Mouse (Mus musculus) T-helper 1 cell (primary cell): ENCODE data around the gene Gramd1a.

Experiments used
- in situ Hi-C: fragments of 300-600 bp; cut with MboI, MseI; formaldehyde crosslinking; loops from one replicate; pipeline ENCODE4 v1.15.1; 2025; ENCODE audit warnings: high pct_unique_total_duplicates

Gene Gramd1a

GRCm38 (mm10) chr7:31097583-31098248 is 58.0 kb downstream of the Gramd1a start:
- in situ Hi-C loops = loop anchor here (5.0 kb wide), 1 partner anchor 105 kb away; no protein-coding TSS in a partner anchor

GRCm38 (mm10) chr7:31096892-31097564 is 58.7 kb downstream of the Gramd1a start:
- in situ Hi-C loops = loop anchor here (5.0 kb wide), 1 partner anchor 105 kb away; no protein-coding TSS in a partner anchor

DNA sequence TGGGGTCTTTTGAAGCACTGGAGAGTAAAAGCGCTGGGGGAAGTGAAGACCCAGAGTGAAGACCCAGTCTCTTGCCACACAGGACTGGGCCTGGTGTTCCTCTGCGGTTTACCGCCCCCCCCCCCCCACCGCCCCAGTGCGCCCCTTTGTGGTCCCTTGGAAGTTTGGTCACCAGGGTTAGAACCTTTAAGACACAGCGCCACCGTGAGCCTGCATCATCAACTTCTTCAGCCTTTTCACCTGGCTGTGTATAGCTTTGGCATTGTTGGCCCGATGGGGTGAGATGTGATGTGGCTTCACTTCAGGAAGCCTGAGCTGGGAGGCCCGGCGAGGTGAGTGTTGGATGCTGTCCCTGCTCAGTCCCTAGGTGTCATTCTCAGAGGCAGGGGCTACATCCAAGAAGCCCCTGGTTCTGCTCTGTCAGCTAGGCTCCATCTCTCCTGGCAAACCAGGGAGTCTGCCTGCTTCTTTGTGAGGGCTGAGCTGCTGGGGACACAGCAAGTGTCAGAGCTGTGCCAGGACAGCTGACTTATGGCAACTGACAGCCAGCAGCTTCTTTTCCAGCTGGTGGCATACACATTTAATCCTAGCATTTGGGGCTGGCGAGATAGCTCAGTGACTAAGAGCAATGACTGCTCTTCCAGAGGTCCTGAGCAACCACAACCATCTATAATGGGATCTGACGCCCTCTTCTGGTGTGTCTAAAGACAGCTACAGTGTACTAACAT is 60.8 kb downstream of the Gramd1a start:
- in situ Hi-C loops = loop anchor here (5.0 kb wide), 1 partner anchor 103 kb away; no protein-coding TSS in a partner anchor

DNA sequence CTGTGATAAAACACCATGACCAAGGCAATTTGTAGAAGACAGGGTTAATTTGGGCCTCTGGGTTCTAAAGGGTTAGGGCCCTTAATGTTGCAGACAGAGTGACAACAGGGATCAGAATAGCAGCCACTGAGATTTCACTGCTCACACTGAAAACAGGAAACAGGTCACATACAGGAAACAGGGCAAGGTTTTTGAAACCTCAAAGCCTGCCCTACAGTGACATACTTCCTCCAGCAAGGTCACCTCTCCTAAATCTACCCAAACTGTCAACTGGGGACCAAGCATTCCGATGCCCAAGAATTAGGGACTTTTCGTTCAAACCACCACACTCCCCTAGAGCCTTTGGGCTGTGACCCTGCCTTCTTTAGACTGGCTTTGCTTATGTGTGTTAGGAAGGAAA is 66.0 kb downstream of the Gramd1a start:
- in situ Hi-C loops = no loop called here

- in situ Hi-C loops = no loop called here
Measured at GRCm38 (mm10) chr7:31088206-31088605, 67.5 kb downstream of the Gramd1a start.

DNA sequence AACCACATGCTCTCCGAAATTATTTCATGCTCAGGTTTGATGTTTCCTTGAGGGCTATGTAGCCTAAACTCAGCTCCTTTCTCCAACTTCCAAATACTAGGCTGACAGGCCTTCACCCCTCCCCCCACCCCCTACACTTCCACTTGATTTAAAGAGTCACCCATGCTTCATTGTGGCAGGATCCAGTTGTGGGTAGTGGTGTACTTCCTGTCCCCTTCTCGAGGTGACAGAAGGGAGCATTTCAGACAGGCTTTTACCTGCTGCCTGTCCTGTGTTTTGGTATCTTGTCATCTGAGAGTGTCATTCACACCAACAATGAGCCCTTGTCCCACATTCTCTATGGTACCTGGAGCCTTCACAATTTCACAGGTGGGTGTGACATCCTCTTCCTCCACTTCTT is 68.4 kb downstream of the Gramd1a start:
- in situ Hi-C loops = no loop called here

- in situ Hi-C loops = no loop called here
Measured at GRCm38 (mm10) chr7:31086175-31086755, 69.4 kb downstream of the Gramd1a start.

DNA sequence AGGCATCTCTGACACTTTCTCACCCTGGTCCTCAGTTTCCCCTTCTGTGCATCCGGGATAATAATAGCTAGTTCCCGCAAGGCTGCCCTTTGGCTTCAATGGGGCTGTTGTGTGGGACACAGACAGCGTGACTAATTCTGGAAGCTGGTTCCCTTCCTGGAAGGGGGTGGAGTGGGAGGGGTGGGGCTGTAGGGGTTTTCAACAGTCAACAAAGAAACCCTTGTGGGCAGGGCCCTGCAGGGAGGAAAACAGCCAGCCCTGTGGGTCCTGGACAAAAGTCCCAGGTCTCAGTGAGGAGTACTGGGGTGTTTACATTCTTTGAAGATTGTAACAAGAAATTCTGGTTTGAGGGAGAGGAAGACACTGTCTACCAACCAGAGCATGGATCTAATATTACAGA is 70.5 kb downstream of the Gramd1a start:
- in situ Hi-C loops = no loop called here

- in situ Hi-C loops = no loop called here
Measured at GRCm38 (mm10) chr7:31084140-31084539, 71.6 kb downstream of the Gramd1a start.

- in situ Hi-C loops = no loop called here
Measured at GRCm38 (mm10) chr7:31082831-31083588, 72.7 kb downstream of the Gramd1a start.

DNA sequence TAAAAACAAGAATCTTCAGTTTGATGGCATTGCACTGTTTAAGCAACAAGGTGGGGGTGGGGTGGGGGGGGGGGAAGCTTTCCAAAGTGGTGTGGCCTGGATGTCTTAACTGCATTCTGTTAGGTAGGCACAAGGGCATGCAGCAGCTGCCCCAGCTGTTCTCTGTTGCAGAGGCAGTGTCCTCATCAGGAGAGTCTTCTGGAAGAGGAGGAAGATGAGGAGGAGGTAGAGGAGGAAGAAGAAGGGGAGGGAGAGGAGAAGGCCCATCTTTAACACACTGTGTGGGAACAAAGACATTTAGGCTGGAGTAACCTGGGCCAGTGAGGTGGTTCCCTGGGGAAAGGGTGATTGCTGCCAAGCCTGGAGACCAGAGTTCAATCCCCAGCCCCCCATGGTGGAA is 73.6 kb downstream of the Gramd1a start:
- in situ Hi-C loops = no loop called here

GRCm38 (mm10) chr7:31081106-31081505 is 74.6 kb downstream of the Gramd1a start:
- in situ Hi-C loops = no loop called here

DNA sequence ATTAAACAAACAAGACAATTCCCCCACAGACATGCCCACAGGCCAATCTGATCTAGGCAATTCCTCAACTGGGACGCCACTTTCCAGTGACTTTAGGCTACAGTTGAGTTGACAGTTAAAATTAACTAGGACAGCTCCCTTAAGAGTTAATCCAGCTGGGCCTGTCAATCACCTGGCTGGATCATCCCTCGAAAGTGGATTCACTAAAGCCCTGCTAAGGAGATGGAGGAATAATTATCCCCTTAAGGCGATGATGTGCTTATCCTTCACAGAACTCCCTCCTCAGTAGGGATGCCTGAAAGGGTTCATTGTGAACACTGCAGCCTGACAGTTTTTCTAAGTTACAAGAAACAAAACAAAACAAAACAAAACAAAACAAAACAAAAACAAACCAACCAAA is 75.1 kb downstream of the Gramd1a start:
- in situ Hi-C loops = no loop called here
